Mouse (Mus musculus) embryonic facial prominence, embryonic 12.5 days (tissue): ENCODE measurements around the gene Kmt2e. TPM values are rescaled to one million over a fixed set of nuclear protein-coding genes. Genes with fewer than 3 reads are reported as not detected.
A peak's percentile ranks its signal among the peaks of the same experiment; 100 is the strongest.

ENCODE experiments used
- ATAC-seq: fragments of 200-750 bp; cut with Nextera tagmentation; 2 replicates; pipeline ENCODE4 v1.8.0; 2017; ENCODE audit not compliant: insufficient number of reproducible peaks, insufficient read depth, low FRiP score, low TSS enrichment
- H3K27ac ChIP-seq: fragments of 300-500 bp; sonication (generic); 2 replicates; pipeline ENCODE4 v1.5.1; 2016; ENCODE audit warnings: mild to moderate bottlenecking
- H3K27me3 ChIP-seq: fragments of 300-500 bp; sonication (generic); 2 replicates; pipeline ENCODE4 v1.6.1; 2016; ENCODE audit warnings: mild to moderate bottlenecking, moderate library complexity
- H3K36me3 ChIP-seq: fragments of 300-500 bp; sonication (generic); 2 replicates; pipeline ENCODE4 v1.6.1; 2016; ENCODE audit warnings: mild to moderate bottlenecking
- H3K4me1 ChIP-seq: fragments of 300-500 bp; sonication (generic); 2 replicates; pipeline ENCODE4 v1.6.1; 2016
- H3K4me2 ChIP-seq: fragments of 300-500 bp; sonication (generic); replicated peaks from 2 replicates; pipeline ENCODE4 v1.6.1; 2016; ENCODE audit warnings: mild to moderate bottlenecking, moderate library complexity
- H3K4me3 ChIP-seq: fragments of 300-500 bp; sonication (generic); 2 replicates; pipeline ENCODE4 v1.5.1; 2016; ENCODE audit warnings: mild to moderate bottlenecking
- H3K9ac ChIP-seq: fragments of 300-500 bp; sonication (generic); 2 replicates; pipeline ENCODE4 v1.6.1; 2016; ENCODE audit warnings: mild to moderate bottlenecking, moderate library complexity
- H3K9me3 ChIP-seq: fragments of 300-500 bp; sonication (generic); 2 replicates; pipeline ENCODE4 v1.6.1; 2016; ENCODE audit warnings: mild to moderate bottlenecking, moderate library complexity
- WGBS: fragments of 180-500 bp; shearing (Covaris S2); methylation state at CpG from one replicate; pipeline ENCODE4 v1.1.7; 2016; 5-methylcytosine and 5-hydroxymethylcytosine counted together
- polyA plus RNA-seq: library from polyadenylated mRNA; unstranded; fragments of >200 nt; fragmentation: Nextera tagmentation; extraction: Ambion mirVana; gene quantifications from 2 replicates; pipeline ENCODE4 v1.2.1, GENCODE M21; 2016

Kmt2e gene
- polyA plus RNA-seq, 1 experiment from 2014 or later: 120 TPM

DNA sequence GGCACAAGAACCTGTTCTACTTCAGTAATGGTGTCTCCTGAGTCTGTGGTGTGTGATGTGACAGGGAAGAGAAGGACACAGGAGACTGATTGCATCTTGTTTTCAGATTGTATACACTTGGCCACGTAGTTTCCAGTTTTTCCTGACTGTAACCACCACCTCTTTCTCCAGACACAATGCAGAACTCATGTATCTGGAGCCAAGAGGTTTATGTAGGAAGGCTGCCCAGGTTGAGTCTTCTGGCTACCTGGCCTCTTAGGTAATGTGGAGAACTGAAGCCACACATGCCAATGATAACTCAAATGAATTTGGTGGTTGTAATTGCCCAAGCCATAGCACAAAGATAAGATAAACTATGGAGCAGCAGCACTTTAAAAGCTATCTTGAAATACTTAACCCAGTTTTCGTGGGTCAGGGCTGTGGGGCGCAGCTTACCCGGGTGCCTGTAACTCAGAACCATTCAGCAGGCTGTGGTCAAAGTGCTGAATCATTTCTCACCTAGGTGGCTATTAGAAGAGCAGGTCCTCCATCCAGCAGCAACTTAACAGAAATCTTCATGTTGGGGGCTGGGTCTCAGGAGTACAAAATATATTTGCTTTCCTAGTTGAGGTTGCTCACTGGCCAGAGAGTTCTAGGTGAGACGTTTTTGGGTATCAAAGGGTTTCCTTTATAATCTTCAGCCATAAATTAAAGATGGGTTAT is 21.8 kb upstream of the Kmt2e start:
- no peak overlapping the region for H3K4me3 ChIP-seq
- peaks cover 34% of the 10 kb centered on the region for H3K4me1 ChIP-seq
- no peak overlapping the region for H3K4me2 ChIP-seq
- ATAC-seq: no peak
- H3K27ac ChIP-seq: no peak overlapping the region
- WGBS: 77% methylated on average over 5 of the region's 5 CpGs
- no peaks in the 10 kb centered on the region for H3K27me3 ChIP-seq
- H3K36me3 ChIP-seq: peaks cover 14% of the 10 kb centered on the region; the same call in 1 of the 2 replicates
- no peak overlapping the region for H3K9ac ChIP-seq
- H3K9me3 ChIP-seq: no peaks in the 10 kb centered on the region

DNA sequence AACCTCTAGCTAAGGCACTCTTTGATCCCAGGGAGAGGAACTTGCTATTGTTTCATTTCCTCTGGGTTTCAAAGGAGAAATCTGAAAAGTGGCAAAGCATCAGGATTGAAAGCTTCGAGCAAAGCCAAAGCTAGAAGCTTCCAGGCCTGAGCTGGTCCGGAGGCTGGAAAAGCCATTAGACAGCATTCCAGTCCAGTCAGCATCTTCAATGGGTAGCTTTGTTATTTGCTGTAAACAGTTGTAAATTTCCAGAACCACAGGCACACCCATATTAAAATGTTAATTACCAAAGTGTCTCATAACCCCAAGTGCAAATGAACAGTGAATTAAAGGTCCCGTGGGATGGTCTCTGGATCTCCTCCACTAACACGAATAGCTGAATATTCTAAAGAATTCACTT is 21.2 kb upstream of the Kmt2e start:
- ATAC-seq: no peak
- peaks cover 14% of the 10 kb centered on the region; the same call in 1 of the 2 replicates for H3K36me3 ChIP-seq
- no peak overlapping the region for H3K4me2 ChIP-seq
- H3K27me3 ChIP-seq: no peaks in the 10 kb centered on the region
- WGBS: 67% methylated on average over 4 of the region's 4 CpGs
- no peaks in the 10 kb centered on the region for H3K9me3 ChIP-seq
- peaks cover 40% of the 10 kb centered on the region for H3K4me1 ChIP-seq
- no peak overlapping the region for H3K27ac ChIP-seq
- H3K4me3 ChIP-seq: no peak overlapping the region
- H3K9ac ChIP-seq: no peak overlapping the region

- 43% methylated on average over 12 of the region's 12 CpGs for WGBS
- H3K4me2 ChIP-seq: no peak overlapping the region
- H3K27me3 ChIP-seq: no peaks in the 10 kb centered on the region
- H3K9me3 ChIP-seq: no peaks in the 10 kb centered on the region
- H3K36me3 ChIP-seq: peaks cover 11% of the 10 kb centered on the region; the same call in 1 of the 2 replicates
- H3K27ac ChIP-seq: peak overlapping the region; percentile 69
- H3K9ac ChIP-seq: no peak overlapping the region
- peaks cover 40% of the 10 kb centered on the region for H3K4me1 ChIP-seq
- H3K4me3 ChIP-seq: no peak overlapping the region
- ATAC-seq: no peak
These were observed 20.4 kb upstream of the Kmt2e start for GRCm38 (mm10) chr5:23413575-23414470.

GRCm38 (mm10) chr5:23414490-23415126 is 19.6 kb upstream of the Kmt2e start:
- ATAC-seq: no peak
- no peak overlapping the region for H3K9ac ChIP-seq
- peaks cover 9% of the 10 kb centered on the region; the same call in 1 of the 2 replicates for H3K36me3 ChIP-seq
- H3K27ac ChIP-seq: peak overlapping the region; percentile 69; the same call in 1 of the 2 replicates
- no peak overlapping the region for H3K4me2 ChIP-seq
- no peaks in the 10 kb centered on the region for H3K9me3 ChIP-seq
- H3K4me3 ChIP-seq: no peak overlapping the region
- no peaks in the 10 kb centered on the region for H3K27me3 ChIP-seq
- 39% methylated on average over 4 of the region's 4 CpGs for WGBS
- peaks cover 48% of the 10 kb centered on the region for H3K4me1 ChIP-seq

DNA sequence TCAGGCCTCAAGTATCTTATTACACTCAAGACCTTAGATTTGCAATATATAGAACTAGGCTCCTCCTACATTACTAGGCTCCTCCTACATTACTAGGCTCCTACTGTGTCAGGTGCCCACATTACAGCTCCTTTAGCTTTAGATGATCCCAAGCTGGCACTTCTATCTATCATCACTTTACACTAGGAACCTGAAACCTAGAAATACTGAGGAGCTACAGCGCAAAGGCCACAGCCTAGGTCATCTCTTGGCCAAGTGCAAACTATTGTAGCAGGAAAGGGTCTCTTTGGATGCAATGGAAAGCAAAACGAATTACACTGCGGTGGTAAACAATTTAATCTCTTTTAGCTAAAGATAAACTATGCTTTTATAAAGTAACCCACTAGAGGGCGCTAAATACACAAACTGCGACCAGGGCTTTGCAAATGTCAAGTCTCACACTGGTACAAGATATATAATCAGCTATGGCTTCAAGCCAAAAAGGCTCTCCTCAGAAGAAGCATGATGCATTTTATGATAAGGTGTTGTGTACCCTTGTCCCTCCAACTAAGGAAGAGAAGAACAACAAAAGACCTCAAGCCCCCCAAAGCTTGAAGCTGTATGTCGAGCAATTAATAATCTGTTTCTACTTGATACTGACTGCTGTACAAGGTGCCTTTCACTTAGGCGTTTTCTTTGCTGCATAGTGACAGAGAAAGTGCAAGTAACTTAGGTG is 18.5 kb upstream of the Kmt2e start:
- H3K4me1 ChIP-seq: peaks cover 49% of the 10 kb centered on the region
- H3K9me3 ChIP-seq: no peaks in the 10 kb centered on the region
- no peaks in the 10 kb centered on the region for H3K27me3 ChIP-seq
- WGBS: 34% methylated on average over 7 of the region's 7 CpGs
- 0 out of 2 replicates have a peak, but pooled peaks cover 5% of the 10 kb centered on the region for H3K36me3 ChIP-seq
- H3K27ac ChIP-seq: no peak overlapping the region
- H3K4me2 ChIP-seq: no peak overlapping the region
- H3K4me3 ChIP-seq: no peak overlapping the region
- no peak overlapping the region for H3K9ac ChIP-seq
- ATAC-seq: no peak

GRCm38 (mm10) chr5:23416286-23416643 is 18.0 kb upstream of the Kmt2e start:
- no peak overlapping the region for H3K4me2 ChIP-seq
- 54% methylated on average over 6 of the region's 6 CpGs for WGBS
- no peaks in the 10 kb centered on the region for H3K27me3 ChIP-seq
- H3K9me3 ChIP-seq: no peaks in the 10 kb centered on the region
- no peak overlapping the region for H3K4me3 ChIP-seq
- no peak overlapping the region for H3K27ac ChIP-seq
- peaks cover 48% of the 10 kb centered on the region for H3K4me1 ChIP-seq
- ATAC-seq: no peak
- 0 out of 2 replicates have a peak, but pooled peaks cover 4% of the 10 kb centered on the region for H3K36me3 ChIP-seq
- H3K9ac ChIP-seq: no peak overlapping the region

- H3K9me3 ChIP-seq: no peaks in the 10 kb centered on the region
- H3K4me1 ChIP-seq: peaks cover 45% of the 10 kb centered on the region
- no peaks in the 10 kb centered on the region for H3K27me3 ChIP-seq
- H3K36me3 ChIP-seq: no peaks in the 10 kb centered on the region
- H3K27ac ChIP-seq: peak overlapping the region; percentile 86
- no peak for ATAC-seq
- 36% methylated on average over 2 of the region's 2 CpGs for WGBS
- H3K9ac ChIP-seq: no peak overlapping the region
- H3K4me3 ChIP-seq: peak overlapping the region; percentile 53
- H3K4me2 ChIP-seq: peak overlapping the region; percentile 84
These were observed 16.5 kb upstream of the Kmt2e start for GRCm38 (mm10) chr5:23417716-23418115.

DNA sequence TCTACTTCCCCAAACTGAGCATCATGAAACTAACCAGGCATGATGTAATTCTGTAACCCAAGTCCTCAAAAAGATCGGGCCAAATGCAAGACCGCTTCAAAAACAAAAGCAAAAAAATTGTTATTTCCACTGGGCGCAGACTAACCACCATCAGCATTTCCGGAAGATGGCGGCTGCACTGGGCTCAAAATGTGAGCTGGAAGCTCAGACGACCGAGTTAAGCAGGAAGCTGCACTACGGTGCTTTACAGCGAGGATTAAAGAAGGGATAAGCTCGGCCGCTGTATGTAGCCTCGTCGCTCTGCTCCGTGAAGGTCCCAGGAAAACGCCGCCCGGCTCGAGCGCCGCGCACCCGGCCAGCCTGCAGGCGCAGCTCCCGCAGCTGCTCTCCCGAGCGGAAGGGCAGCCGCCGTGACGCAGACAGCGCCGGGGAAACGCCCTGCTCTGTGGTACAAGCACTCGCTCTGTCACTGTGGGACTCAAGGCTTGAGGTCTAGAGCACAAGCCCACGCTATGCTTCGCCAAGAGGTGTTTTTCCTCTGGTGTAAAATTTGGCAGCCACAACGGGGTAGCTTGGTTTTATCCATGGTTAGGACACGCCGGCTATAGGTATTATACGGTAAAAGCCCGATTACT is 16.0 kb upstream of the Kmt2e start:
- under 1% methylated on average over 40 of the region's 40 CpGs for WGBS
- Histone ChIP-seq H3K4me2 (peak overlapping the region; percentile 84), H3K4me1 (peaks cover 42% of the 10 kb centered on the region), H3K9me3 (no peaks in the 10 kb centered on the region), H3K36me3 (peaks cover 4% of the 10 kb centered on the region; the same call in 1 of the 2 replicates), H3K27me3 (no peaks in the 10 kb centered on the region), H3K4me3 (peak overlapping the region; percentile 53), H3K9ac (peak overlapping the region; percentile 50), H3K27ac (peak overlapping the region; percentile 86)
- ATAC-seq: peak; percentile 87

DNA sequence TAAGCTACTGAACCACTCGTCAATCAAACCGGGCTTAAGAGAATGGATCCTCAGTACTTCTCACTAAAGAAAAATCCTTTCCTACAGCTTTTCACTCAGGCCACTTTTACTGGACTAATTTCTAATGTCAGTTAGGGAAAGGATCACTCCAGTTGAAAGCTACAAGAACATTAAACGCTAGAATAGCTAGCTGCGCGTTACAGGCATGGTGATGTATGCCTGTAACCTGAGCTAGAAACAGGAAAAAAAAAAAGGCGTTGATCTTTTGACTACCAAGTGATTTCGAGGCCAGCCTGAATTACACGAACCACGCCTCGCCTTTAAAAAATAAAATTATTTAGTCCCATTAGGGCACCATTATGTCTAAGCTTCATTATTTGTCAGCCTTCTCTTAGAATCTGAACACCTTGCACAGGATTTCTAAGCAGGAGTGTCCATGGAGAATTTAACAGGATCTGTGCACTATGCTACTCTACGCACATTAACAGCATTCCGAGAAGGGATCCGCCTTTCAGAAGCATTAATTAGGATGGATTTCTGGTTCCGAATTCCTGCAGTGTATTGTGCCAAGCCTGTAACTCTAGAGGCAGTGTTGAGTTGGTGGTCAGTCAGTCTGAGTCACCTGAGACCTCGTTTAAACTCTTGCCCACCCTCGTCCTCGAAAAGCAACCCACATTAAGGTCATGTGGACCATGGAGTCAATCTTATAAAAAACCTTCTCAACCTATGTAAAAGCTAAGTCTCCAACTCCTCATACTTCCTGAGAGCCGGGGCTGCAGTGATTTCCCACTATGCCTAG is 15.2 kb upstream of the Kmt2e start:
- H3K4me2 ChIP-seq: peak overlapping the region; percentile 84
- ATAC-seq: no peak
- H3K4me1 ChIP-seq: peaks cover 36% of the 10 kb centered on the region
- peaks cover 6% of the 10 kb centered on the region; the same call in 1 of the 2 replicates for H3K36me3 ChIP-seq
- H3K27ac ChIP-seq: peak overlapping the region; percentile 86
- H3K9ac ChIP-seq: peak overlapping the region; percentile 50
- H3K9me3 ChIP-seq: no peaks in the 10 kb centered on the region
- no peaks in the 10 kb centered on the region for H3K27me3 ChIP-seq
- WGBS: 3% methylated on average over 18 of the region's 18 CpGs
- H3K4me3 ChIP-seq: peak overlapping the region; percentile 53

- Histone ChIP-seq H3K9ac (no peak overlapping the region), H3K36me3 (peaks cover 11% of the 10 kb centered on the region; the same call in 1 of the 2 replicates), H3K4me2 (peak overlapping the region; percentile 84), H3K4me3 (no peak overlapping the region), H3K4me1 (peaks cover 30% of the 10 kb centered on the region), H3K27ac (peak overlapping the region; percentile 30; the same call in 1 of the 2 replicates), H3K9me3 (no peaks in the 10 kb centered on the region), H3K27me3 (no peaks in the 10 kb centered on the region)
- ATAC-seq: no peak
- WGBS: 39% methylated on average over 7 of the region's 7 CpGs
These were observed 14.5 kb upstream of the Kmt2e start for GRCm38 (mm10) chr5:23419616-23420170.
